Mouse (Mus musculus): ENCODE measurements around the gene Polr2b. TPM values are rescaled to one million over a fixed set of nuclear protein-coding genes. Genes with fewer than 3 reads are reported as not detected.

The Polr2b gene
- polyA plus RNA-seq, 1 experiment from 2014 or later: 53.9 TPM

DNA sequence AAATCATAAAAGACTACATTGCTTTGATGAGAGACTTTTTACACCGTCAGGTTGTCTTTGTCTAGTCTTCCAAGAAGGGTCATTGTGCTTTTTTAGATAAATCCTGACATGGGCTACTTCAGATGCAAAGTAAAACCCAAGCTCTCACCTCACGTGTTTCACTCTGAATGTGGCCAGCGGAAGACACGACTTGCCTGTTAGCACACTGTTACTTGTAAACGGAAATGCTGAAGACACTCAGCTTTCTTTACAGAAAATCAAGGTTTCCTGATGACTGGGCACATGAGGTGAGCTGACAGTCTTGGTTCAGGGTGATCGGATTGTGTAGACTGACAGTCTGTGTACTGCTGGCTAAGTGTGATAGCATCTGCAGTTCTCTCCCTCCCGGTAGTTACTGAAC is 24.3 kb upstream of the Polr2b start:
- H3K4me3 ChIP-seq (ENCODE audit: low read depth, low read length): no peak overlapping the region
- WGBS: 88% methylated on average over 7 of the region's 7 CpGs
- no peak for DNase-seq (ENCODE audit: low spot score)

DNA sequence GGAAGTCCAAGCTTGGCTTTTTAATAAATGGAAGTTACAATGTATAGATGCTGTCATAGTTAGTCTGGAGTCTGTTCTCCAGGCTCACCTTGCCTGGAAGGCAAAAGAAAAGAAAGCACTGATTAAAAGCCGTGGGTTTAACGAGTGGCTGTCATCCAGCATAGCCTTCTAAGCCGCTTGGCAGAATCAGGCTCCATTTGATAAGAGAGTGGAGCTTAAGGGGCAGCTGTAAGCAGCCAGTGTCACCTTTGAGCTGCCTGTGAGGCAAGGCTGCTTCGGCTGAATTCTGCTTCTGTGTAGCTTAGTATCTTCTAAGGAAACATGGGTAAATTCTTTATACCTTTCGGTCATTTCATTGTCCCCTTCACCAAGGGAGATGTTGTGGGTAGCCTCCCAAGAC is 23.0 kb upstream of the Polr2b start:
- H3K4me2 ChIP-seq (ENCODE audit: low read depth, low read length): no peak overlapping the region
- H3K4me3 ChIP-seq (ENCODE audit: low read depth, low read length): no peak overlapping the region
- 87% methylated on average over 5 of the region's 5 CpGs for WGBS

More for the DNA sequence above, 24.3 kb upstream of the Polr2b start:
- ATAC-seq (ENCODE audit: low read depth): no peak
- Histone ChIP-seq H3K36me3 (ENCODE audit: control insufficient read depth, insufficient read depth, low read length) (peaks cover 89% of the 10 kb centered on the region), H3K27ac (replicated peaks; ENCODE audit: low read depth, low read length) (no peak overlapping the region), H3K4me1 (ENCODE audit: control insufficient read depth, insufficient read depth, low read length) (no peaks in the 10 kb centered on the region), H3K27me3 (replicated peaks; ENCODE audit: control insufficient read depth, insufficient read depth, low read length) (no peaks in the 10 kb centered on the region), H3K9ac (ENCODE audit: low read depth, low read length) (no peak overlapping the region), H3K4me2 (ENCODE audit: low read depth, low read length) (no peak overlapping the region), H3K9me3 (ENCODE audit: control insufficient read depth, low read length) (no peaks in the 10 kb centered on the region)

DNA sequence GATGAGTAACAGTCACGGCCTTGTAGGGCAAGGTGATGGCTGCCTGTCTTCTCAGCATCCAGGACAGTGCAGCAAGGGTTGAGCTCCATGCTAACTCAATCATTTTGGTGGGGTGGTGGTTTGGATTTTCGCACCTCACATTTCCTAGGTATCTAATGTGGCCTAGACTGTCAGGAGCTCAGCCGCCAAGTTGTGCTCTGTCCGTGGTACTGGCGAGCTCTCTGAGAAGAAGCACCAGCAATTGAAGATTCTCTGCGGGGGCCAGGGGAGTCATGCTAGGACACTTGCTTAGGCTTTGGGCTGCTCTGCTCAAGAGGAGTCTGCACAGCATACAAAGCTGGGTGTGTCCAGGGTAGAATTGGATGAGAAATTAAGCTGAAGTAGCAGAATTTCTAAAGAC is 22.0 kb upstream of the Polr2b start:
- WGBS: 80% methylated on average over 6 of the region's 6 CpGs
- H3K9me3 ChIP-seq (ENCODE audit: control insufficient read depth, low read length): no peaks in the 10 kb centered on the region
- ATAC-seq (ENCODE audit: low read depth) (no peak), DNase-seq (ENCODE audit: low spot score) (peak; percentile 9)
- H3K27ac ChIP-seq (replicated peaks; ENCODE audit: low read depth, low read length): no peak overlapping the region
- no peak overlapping the region for H3K4me3 ChIP-seq (ENCODE audit: low read depth, low read length)
- H3K36me3 ChIP-seq (ENCODE audit: control insufficient read depth, insufficient read depth, low read length): peaks cover 87% of the 10 kb centered on the region
- H3K27me3 ChIP-seq (replicated peaks; ENCODE audit: control insufficient read depth, insufficient read depth, low read length): no peaks in the 10 kb centered on the region
- no peak overlapping the region for H3K9ac ChIP-seq (ENCODE audit: low read depth, low read length)
- no peaks in the 10 kb centered on the region for H3K4me1 ChIP-seq (ENCODE audit: control insufficient read depth, insufficient read depth, low read length)
- H3K4me2 ChIP-seq (ENCODE audit: low read depth, low read length): no peak overlapping the region

More for the DNA sequence above, 23.0 kb upstream of the Polr2b start:
- no peaks in the 10 kb centered on the region for H3K27me3 ChIP-seq (replicated peaks; ENCODE audit: control insufficient read depth, insufficient read depth, low read length)
- ATAC-seq (ENCODE audit: low read depth): no peak
- H3K9ac ChIP-seq (ENCODE audit: low read depth, low read length): no peak overlapping the region
- peaks cover 87% of the 10 kb centered on the region for H3K36me3 ChIP-seq (ENCODE audit: control insufficient read depth, insufficient read depth, low read length)
- no peaks in the 10 kb centered on the region for H3K4me1 ChIP-seq (ENCODE audit: control insufficient read depth, insufficient read depth, low read length)
- H3K27ac ChIP-seq (replicated peaks; ENCODE audit: low read depth, low read length): no peak overlapping the region
- H3K9me3 ChIP-seq (ENCODE audit: control insufficient read depth, low read length): no peaks in the 10 kb centered on the region
- no peak for DNase-seq (ENCODE audit: low spot score)

DNA sequence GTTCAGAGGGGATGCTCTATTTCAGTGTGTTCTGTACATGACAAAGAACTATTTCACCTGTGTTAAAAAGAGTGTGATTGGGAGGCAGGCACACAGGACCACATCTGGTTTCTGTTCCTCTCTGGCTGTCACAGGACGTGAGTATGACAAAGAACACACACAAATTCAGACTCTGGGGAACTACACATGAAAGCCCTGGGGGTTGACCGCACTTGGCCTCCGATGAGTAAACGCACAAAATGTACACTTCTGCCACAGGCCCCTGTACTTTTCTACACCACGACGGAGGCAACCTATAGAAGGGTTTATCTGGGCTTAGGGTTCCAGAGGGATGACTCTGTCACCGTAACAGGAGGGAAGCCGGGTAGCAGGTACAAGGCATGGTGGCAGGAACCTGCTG is 20.3 kb upstream of the Polr2b start:
- Histone ChIP-seq H3K9ac (ENCODE audit: low read depth, low read length) (no peak overlapping the region), H3K4me3 (ENCODE audit: low read depth, low read length) (no peak overlapping the region), H3K27ac (replicated peaks; ENCODE audit: low read depth, low read length) (no peak overlapping the region), H3K9me3 (ENCODE audit: control insufficient read depth, low read length) (no peaks in the 10 kb centered on the region), H3K4me1 (ENCODE audit: control insufficient read depth, insufficient read depth, low read length) (no peaks in the 10 kb centered on the region), H3K36me3 (ENCODE audit: control insufficient read depth, insufficient read depth, low read length) (peaks cover 90% of the 10 kb centered on the region), H3K4me2 (ENCODE audit: low read depth, low read length) (no peak overlapping the region), H3K27me3 (replicated peaks; ENCODE audit: control insufficient read depth, insufficient read depth, low read length) (no peaks in the 10 kb centered on the region)
- ATAC-seq (ENCODE audit: low read depth): no peak
- no peak for DNase-seq (ENCODE audit: low spot score)
- 72% methylated on average over 8 of the region's 8 CpGs for WGBS

DNA sequence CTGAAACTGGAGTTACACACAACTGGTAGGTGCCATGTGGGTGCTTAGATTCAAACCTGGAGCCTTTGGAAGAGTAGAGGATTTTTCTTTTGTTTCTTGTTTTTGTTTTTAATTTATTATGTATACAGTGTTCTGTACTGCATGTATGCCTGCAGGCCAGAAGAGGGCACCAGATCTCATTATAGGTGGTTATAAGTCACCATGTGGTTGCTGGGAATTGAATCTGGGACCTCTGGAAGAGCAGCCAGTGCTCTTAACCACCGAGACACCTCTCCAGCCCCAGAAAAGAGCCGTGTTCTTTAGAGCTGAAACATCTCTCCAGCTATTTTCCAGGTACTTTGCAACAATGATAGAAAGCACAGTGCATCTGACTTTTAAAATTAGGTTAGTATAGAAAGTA is 19.3 kb upstream of the Polr2b start:
- Histone ChIP-seq H3K4me2 (ENCODE audit: low read depth, low read length) (no peak overlapping the region), H3K27ac (replicated peaks; ENCODE audit: low read depth, low read length) (no peak overlapping the region), H3K36me3 (ENCODE audit: control insufficient read depth, insufficient read depth, low read length) (peaks cover 88% of the 10 kb centered on the region), H3K4me3 (ENCODE audit: low read depth, low read length) (no peak overlapping the region), H3K9ac (ENCODE audit: low read depth, low read length) (no peak overlapping the region), H3K27me3 (replicated peaks; ENCODE audit: control insufficient read depth, insufficient read depth, low read length) (no peaks in the 10 kb centered on the region), H3K9me3 (ENCODE audit: control insufficient read depth, low read length) (no peaks in the 10 kb centered on the region), H3K4me1 (ENCODE audit: control insufficient read depth, insufficient read depth, low read length) (no peaks in the 10 kb centered on the region)
- no peak for ATAC-seq (ENCODE audit: low read depth)
- WGBS: 96% methylated on average over 2 of the region's 2 CpGs
- no peak for DNase-seq (ENCODE audit: low spot score)

DNA sequence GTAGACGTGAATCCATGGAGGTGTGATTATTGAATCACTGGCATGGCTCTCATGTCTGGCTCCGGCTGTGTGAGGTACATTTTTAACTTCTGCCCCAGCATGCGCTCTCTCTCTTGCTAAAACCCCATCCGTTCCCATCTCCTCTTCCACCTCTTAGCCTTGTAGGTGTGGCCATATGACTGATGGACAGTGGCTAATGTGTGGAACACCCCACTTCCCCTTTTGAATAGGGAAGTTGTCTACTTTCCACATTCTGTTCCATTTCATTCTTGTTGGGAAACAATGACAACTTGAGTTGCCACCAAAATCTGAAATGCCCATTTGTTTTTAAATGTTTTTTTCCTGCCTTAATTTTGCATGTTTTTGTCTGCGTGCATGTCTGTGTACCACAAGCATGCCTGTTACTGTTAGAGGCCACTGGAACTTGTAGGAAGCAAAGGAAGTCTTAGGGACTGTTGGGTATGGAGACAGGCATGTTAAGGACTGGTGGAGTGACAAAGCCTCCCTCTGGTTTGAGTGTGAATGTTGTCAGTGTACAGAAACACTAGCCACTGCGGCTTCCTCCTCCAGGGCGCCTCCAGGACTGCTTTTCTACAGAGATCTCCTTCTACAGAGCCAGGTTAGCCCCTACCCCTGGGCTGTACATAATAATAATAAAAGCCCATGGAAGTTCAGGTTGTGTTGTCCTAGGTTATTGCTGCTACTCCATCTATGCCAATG is 17.0 kb upstream of the Polr2b start:
- no peaks in the 10 kb centered on the region for H3K4me1 ChIP-seq (ENCODE audit: control insufficient read depth, insufficient read depth, low read length)
- no peaks in the 10 kb centered on the region for H3K27me3 ChIP-seq (replicated peaks; ENCODE audit: control insufficient read depth, insufficient read depth, low read length)
- no peaks in the 10 kb centered on the region for H3K9me3 ChIP-seq (ENCODE audit: control insufficient read depth, low read length)
- H3K27ac ChIP-seq (replicated peaks; ENCODE audit: low read depth, low read length): no peak overlapping the region
- 91% methylated on average over 7 of the region's 7 CpGs for WGBS
- H3K36me3 ChIP-seq (ENCODE audit: control insufficient read depth, insufficient read depth, low read length): peaks cover 84% of the 10 kb centered on the region
- no peak overlapping the region for H3K9ac ChIP-seq (ENCODE audit: low read depth, low read length)
- DNase-seq (ENCODE audit: low spot score) (no peak), ATAC-seq (ENCODE audit: low read depth) (no peak)
- H3K4me3 ChIP-seq (ENCODE audit: low read depth, low read length): no peak overlapping the region
- H3K4me2 ChIP-seq (ENCODE audit: low read depth, low read length): no peak overlapping the region

DNA sequence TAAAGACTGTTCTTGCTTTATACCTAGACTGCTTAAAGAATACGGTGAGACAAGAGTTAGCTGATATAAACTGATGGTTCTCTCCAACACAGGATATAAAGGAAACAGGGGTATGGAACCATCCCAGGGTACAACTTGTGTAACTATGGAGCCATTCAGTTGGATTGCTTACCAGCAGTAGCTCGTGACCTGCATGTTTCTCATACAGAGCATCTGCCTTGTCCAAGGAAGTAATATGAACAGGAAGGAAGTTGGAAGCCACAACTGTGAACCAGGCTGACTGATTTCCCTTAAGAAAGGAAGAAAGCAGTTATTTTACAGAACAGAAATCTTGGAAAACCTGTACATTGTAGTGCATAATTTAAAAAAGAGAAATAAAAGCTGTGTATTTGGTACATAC is 10.5 kb upstream of the Polr2b start:
- Histone ChIP-seq H3K4me2 (ENCODE audit: low read depth, low read length) (no peak overlapping the region), H3K36me3 (ENCODE audit: control insufficient read depth, insufficient read depth, low read length) (peaks cover 61% of the 10 kb centered on the region), H3K4me1 (ENCODE audit: control insufficient read depth, insufficient read depth, low read length) (no peaks in the 10 kb centered on the region), H3K4me3 (ENCODE audit: low read depth, low read length) (no peak overlapping the region), H3K9ac (ENCODE audit: low read depth, low read length) (no peak overlapping the region), H3K27ac (replicated peaks; ENCODE audit: low read depth, low read length) (no peak overlapping the region), H3K9me3 (ENCODE audit: control insufficient read depth, low read length) (no peaks in the 10 kb centered on the region), H3K27me3 (replicated peaks; ENCODE audit: control insufficient read depth, insufficient read depth, low read length) (no peaks in the 10 kb centered on the region)
- DNase-seq (ENCODE audit: low spot score): no peak
- WGBS: 90% methylated on average over 2 of the region's 2 CpGs
- ATAC-seq (ENCODE audit: low read depth): no peak

DNA sequence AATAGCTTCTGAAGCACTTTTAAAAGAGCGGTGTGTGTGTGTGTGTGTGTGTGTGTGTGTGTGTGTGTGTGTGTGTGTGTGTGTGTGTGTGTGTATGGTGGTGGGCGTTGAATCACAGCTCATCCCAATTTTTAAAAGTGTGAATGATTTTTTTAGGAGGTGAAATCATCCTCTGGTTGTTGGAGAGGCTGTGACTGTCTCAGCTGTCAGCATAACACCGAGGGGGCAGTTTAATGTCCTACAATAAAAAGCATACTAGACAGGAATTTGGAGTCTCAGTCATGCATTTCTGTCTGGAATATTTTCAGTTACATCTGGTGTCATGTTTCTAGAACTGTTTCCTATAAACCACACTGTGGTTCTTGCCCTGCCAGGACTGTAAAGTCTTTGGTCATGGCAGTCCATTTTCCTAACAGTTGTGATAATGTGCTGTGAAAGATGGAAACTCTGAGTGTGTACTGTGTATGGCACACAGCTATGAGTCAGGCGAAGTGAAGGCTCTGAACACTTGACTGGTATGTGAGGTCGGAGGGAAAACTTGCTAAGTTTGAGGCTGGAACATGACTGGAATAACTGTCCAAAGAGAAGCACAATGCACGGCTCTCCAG is 8.5 kb upstream of the Polr2b start:
- ATAC-seq (ENCODE audit: low read depth) (peak; percentile 47; the same call in 1 of the 2 replicates), DNase-seq (ENCODE audit: low spot score) (peak; percentile 16)
- peaks cover 65% of the 10 kb centered on the region for H3K36me3 ChIP-seq (ENCODE audit: control insufficient read depth, insufficient read depth, low read length)
- no peak overlapping the region for H3K4me2 ChIP-seq (ENCODE audit: low read depth, low read length)
- no peaks in the 10 kb centered on the region for H3K4me1 ChIP-seq (ENCODE audit: control insufficient read depth, insufficient read depth, low read length)
- no peak overlapping the region for H3K9ac ChIP-seq (ENCODE audit: low read depth, low read length)
- no peak overlapping the region for H3K27ac ChIP-seq (replicated peaks; ENCODE audit: low read depth, low read length)
- H3K27me3 ChIP-seq (replicated peaks; ENCODE audit: control insufficient read depth, insufficient read depth, low read length): no peaks in the 10 kb centered on the region
- no peak overlapping the region for H3K4me3 ChIP-seq (ENCODE audit: low read depth, low read length)
- H3K9me3 ChIP-seq (ENCODE audit: control insufficient read depth, low read length): no peaks in the 10 kb centered on the region
- 70% methylated on average over 6 of the region's 6 CpGs for WGBS
